Mouse (Mus musculus) liver, embryonic 11.5 days (tissue): ENCODE data around the gene 4931428L18Rik. TPM values are rescaled to one million over a fixed set of nuclear protein-coding genes. Genes with fewer than 3 reads are reported as not detected.

Experiments used
- ATAC-seq: fragments of 200-750 bp; cut with Nextera tagmentation; replicated peaks from 2 replicates; pipeline ENCODE4 v1.8.0; 2017; ENCODE audit warnings: moderate number of reproducible peaks, mild to moderate bottlenecking, moderate TSS enrichment, moderate library complexity; ENCODE audit not compliant: low FRiP score
- DNase-seq: peaks from one replicate; pipeline ENCODE4 v3.0.0-alpha.2; 2017; ENCODE audit warnings: low spot score
- H3K27ac ChIP-seq: fragments of 300-500 bp; sonication (generic); 2 replicates; pipeline ENCODE4 v1.5.1; 2014; ENCODE audit warnings: mild to moderate bottlenecking, low read depth, low read length, control low read depth
- H3K27me3 ChIP-seq: fragments of 300-500 bp; sonication (generic); replicated peaks from 2 replicates; pipeline ENCODE4 v1.6.1; 2014; ENCODE audit warnings: low read length, mixed read lengths; ENCODE audit not compliant: control insufficient read depth, insufficient read depth
- H3K36me3 ChIP-seq: fragments of 300-500 bp; sonication (generic); 2 replicates; pipeline ENCODE4 v1.6.1; 2014; ENCODE audit warnings: mild to moderate bottlenecking, low read length, moderate library complexity, mixed read lengths; ENCODE audit not compliant: control insufficient read depth, insufficient read depth
- H3K4me1 ChIP-seq: fragments of 300-500 bp; sonication (generic); replicated peaks from 2 replicates; pipeline ENCODE4 v1.6.1; 2014; ENCODE audit warnings: low read length, mixed read lengths; ENCODE audit not compliant: control insufficient read depth, insufficient read depth
- H3K4me2 ChIP-seq: fragments of 300-500 bp; sonication (generic); 2 replicates; pipeline ENCODE4 v1.6.1; 2014; ENCODE audit warnings: mild to moderate bottlenecking, control low read depth, moderate library complexity
- H3K4me3 ChIP-seq: fragments of 300-500 bp; sonication (generic); 2 replicates; pipeline ENCODE4 v1.5.1; 2014; ENCODE audit warnings: low read depth, low read length, control low read depth
- H3K9ac ChIP-seq: fragments of 300-500 bp; sonication (generic); 2 replicates; pipeline ENCODE4 v1.6.1; 2014; ENCODE audit warnings: low read depth, low read length, control low read depth
- H3K9me3 ChIP-seq: fragments of 300-500 bp; sonication (generic); 2 replicates; pipeline ENCODE4 v1.6.1; 2016; ENCODE audit warnings: low read length, inconsistent platforms, mixed read lengths; ENCODE audit not compliant: control insufficient read depth
- WGBS: fragments of 180-500 bp; shearing (Covaris S2); extraction: QIAGEN DNeasy Blood & Tissue Kit; methylation state at CpG from one replicate; pipeline ENCODE4 v1.1.7; 2014; 5-methylcytosine and 5-hydroxymethylcytosine counted together
- polyA plus RNA-seq: library from polyadenylated mRNA; unstranded; fragments of >200 nt; fragmentation: Nextera tagmentation; extraction: Ambion mirVana; gene quantifications from 2 replicates; pipeline ENCODE4 v1.2.1, GENCODE M21; 2014

Gene 4931428L18Rik
- polyA plus RNA-seq, result not detected in 2 replicates

DNA sequence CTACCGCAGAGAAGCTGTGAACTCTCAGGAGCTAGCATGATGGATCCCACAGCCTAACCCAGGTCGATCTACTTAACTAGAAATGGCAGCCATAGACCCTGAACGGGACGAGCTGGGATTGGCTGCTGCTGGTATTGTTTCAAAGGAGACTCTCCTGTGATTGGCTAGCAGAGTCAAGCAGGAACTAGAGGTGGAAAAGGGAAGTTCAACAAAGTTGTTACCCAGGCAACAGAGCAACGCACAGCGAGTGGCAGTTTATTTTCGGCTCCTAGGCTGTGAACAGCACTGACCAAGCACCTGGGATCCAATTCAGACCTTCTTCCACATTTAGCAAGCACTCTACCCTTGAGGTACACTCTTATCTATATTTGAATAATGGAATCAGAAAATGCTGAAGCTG lies at the start of gene 4931428L18Rik, which contains the start of gene Pih1d3:
TSS of gene 4931428L18Rik (minus strand) at position 121 of the 400 bp plus-strand sequence.
TSS of gene Pih1d3 (plus strand) at position 275 of the 400 bp plus-strand sequence.
- Histone ChIP-seq H3K4me1 (no peaks in the 10 kb centered on the region), H3K4me3 (no peak within 1 kb of the TSS), H3K9me3 (no peaks in the 10 kb centered on the region), H3K27ac (no peak within 1 kb of the TSS), H3K27me3 (no peaks in the 10 kb centered on the region), H3K36me3 (no peaks in the 10 kb centered on the region), H3K9ac (no peak within 1 kb of the TSS), H3K4me2 (no peak within 1 kb of the TSS)
- ATAC-seq, result no peak
- WGBS, result 71% methylated on average over 7 of the region's 7 CpGs
- no peak for DNase-seq

GRCm38 (mm10) chr1:31260218-31260923 lies 37.9 kb upstream of the 4931428L18Rik start:
- no peak overlapping the region for H3K27ac ChIP-seq
- H3K4me1 ChIP-seq, result no peaks in the 10 kb centered on the region
- H3K9ac ChIP-seq, result no peak overlapping the region
- H3K4me2 ChIP-seq, result no peak overlapping the region
- peaks cover 3% of the 10 kb centered on the region; the same call in 1 of the 2 replicates for H3K9me3 ChIP-seq
- H3K4me3 ChIP-seq, result no peak overlapping the region
- H3K36me3 ChIP-seq, result no peaks in the 10 kb centered on the region
- no peak for ATAC-seq
- 59% methylated on average over 10 of the region's 10 CpGs for WGBS
- no peaks in the 10 kb centered on the region for H3K27me3 ChIP-seq
- DNase-seq, result no peak

DNA sequence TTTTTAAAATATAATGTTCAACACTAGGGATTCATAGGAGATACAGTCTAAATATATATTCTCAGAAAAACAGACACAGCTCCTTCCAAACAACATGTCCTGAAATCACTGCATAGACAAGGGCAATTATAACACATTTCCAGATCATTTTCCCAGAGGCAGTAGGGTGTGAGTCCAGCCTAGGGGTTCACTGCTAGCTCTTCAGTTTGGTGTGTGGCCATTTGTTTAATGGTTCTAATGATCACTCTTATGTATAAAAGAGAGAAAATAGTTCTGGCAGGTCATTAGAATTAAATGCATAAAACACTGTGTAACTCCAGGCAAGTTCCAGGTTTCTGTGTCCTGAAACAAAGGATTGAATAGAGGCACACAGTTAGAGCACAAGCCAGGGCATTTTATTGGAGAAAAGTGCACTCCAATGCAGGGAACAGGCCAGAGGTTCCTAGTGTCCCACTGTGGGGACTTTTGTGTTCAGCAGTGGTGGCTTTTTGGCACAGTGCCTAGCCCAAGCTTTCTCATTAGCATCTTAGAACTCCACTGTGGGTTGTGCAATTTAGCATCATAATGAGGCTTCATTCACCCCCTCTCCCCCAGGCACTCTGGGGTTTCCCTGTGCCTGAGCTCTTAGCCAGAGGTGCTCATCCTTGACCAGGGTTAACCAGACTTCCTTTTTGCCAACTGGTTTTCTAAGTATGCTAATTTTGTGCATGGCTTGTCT lies 11.0 kb upstream of the 4931428L18Rik start:
- Histone ChIP-seq H3K9me3 (no peaks in the 10 kb centered on the region), H3K36me3 (no peaks in the 10 kb centered on the region), H3K4me1 (no peaks in the 10 kb centered on the region), H3K9ac (no peak overlapping the region), H3K27ac (no peak overlapping the region), H3K27me3 (no peaks in the 10 kb centered on the region), H3K4me2 (no peak overlapping the region), H3K4me3 (no peak overlapping the region)
- ATAC-seq (no peak), DNase-seq (no peak)

- Histone ChIP-seq H3K27ac (no peak overlapping the region), H3K4me3 (no peak overlapping the region), H3K9me3 (no peaks in the 10 kb centered on the region), H3K4me2 (no peak overlapping the region), H3K27me3 (no peaks in the 10 kb centered on the region), H3K4me1 (no peaks in the 10 kb centered on the region), H3K36me3 (no peaks in the 10 kb centered on the region), H3K9ac (no peak overlapping the region)
- ATAC-seq (no peak), DNase-seq (no peak)
- WGBS, result 85% methylated on average over 4 of the region's 4 CpGs
Observed at GRCm38 (mm10) chr1:31220599-31221250, 1.8 kb downstream of the 4931428L18Rik start.

GRCm38 (mm10) chr1:31214831-31215230 lies 7.7 kb downstream of the 4931428L18Rik start:
- DNase-seq, result no peak
- no peaks in the 10 kb centered on the region for H3K9me3 ChIP-seq
- H3K4me1 ChIP-seq, result no peaks in the 10 kb centered on the region
- H3K4me2 ChIP-seq, result no peak overlapping the region
- no peak overlapping the region for H3K4me3 ChIP-seq
- WGBS, result 85% methylated on average over 1 of the region's 1 CpGs
- no peak overlapping the region for H3K27ac ChIP-seq
- ATAC-seq, result no peak
- H3K36me3 ChIP-seq, result no peaks in the 10 kb centered on the region
- no peaks in the 10 kb centered on the region for H3K27me3 ChIP-seq
- H3K9ac ChIP-seq, result no peak overlapping the region

DNA sequence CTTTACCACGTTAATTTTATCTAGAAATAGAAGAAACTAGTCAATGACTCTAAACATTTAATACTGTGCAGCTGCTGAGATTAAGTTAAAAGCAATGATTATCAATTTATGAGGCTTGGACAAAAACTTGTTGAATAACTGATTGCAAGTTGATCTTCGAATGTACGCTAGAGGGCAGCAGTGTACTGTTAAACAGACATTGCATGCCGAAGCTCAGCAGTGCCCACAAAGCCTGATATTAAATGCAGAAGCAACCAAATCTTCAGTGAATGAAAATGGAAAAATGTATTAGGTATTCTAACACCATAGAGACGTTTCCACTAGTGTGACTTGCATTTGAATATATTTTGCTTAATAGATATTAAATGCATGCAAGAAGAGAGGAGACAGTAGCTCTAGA lies 12.3 kb downstream of the 4931428L18Rik start:
- Histone ChIP-seq H3K36me3 (no peaks in the 10 kb centered on the region), H3K9ac (no peak overlapping the region), H3K27me3 (no peaks in the 10 kb centered on the region), H3K4me1 (no peaks in the 10 kb centered on the region), H3K4me2 (no peak overlapping the region), H3K9me3 (no peaks in the 10 kb centered on the region), H3K27ac (no peak overlapping the region), H3K4me3 (no peak overlapping the region)
- no peak for DNase-seq
- no peak for ATAC-seq
- WGBS, result 2% methylated on average over 5 of the region's 5 CpGs

GRCm38 (mm10) chr1:31205770-31206169 lies 16.7 kb downstream of the 4931428L18Rik start:
- H3K36me3 ChIP-seq, result no peaks in the 10 kb centered on the region
- no peaks in the 10 kb centered on the region for H3K27me3 ChIP-seq
- H3K9me3 ChIP-seq, result no peaks in the 10 kb centered on the region
- H3K4me2 ChIP-seq, result no peak overlapping the region
- ATAC-seq (no peak), DNase-seq (no peak)
- H3K4me3 ChIP-seq, result no peak overlapping the region
- H3K27ac ChIP-seq, result no peak overlapping the region
- H3K4me1 ChIP-seq, result no peaks in the 10 kb centered on the region
- H3K9ac ChIP-seq, result no peak overlapping the region
- 80% methylated on average over 3 of the region's 3 CpGs for WGBS

DNA sequence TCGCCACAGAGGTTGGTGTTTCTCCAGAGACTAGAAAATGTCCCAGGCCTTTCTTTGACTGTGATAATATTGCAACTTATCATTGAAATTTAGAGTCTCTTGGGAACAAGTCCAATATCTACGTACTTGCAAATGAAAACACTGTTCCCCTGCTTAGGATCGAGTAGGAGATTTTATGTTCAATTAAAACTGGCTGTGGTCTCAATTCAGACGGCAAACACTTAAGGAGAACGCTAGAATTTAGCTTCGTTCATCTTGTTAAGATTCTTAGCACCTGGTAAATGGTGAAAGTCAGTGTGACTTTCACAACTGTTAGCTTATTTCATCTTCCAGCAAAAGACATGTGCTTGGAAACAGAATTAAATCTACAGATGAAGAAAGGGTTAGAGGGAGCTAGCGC lies 17.1 kb downstream of the 4931428L18Rik start:
- H3K4me1 ChIP-seq, result no peaks in the 10 kb centered on the region
- WGBS, result 83% methylated on average over 7 of the region's 7 CpGs
- H3K4me3 ChIP-seq, result no peak overlapping the region
- H3K27me3 ChIP-seq, result no peaks in the 10 kb centered on the region
- no peaks in the 10 kb centered on the region for H3K9me3 ChIP-seq
- H3K36me3 ChIP-seq, result no peaks in the 10 kb centered on the region
- no peak overlapping the region for H3K27ac ChIP-seq
- no peak overlapping the region for H3K4me2 ChIP-seq
- no peak for DNase-seq
- no peak overlapping the region for H3K9ac ChIP-seq
- ATAC-seq, result no peak
